Mouse (Mus musculus) kidney, postnatal 25 days (tissue): ENCODE measurements around the gene Nasp.
"Not testable (repeated sequence)": the region's sequence is repeated elsewhere in the genome, so short reads cannot be mapped to it uniquely, and the experiment has no call there.

Source experiments
- DNase-seq, 2 experiments: peaks; one replicate each; pipeline ENCODE4 v3.0.0; 2021; ENCODE audit warnings: mixed read lengths in 2 of 2

Nasp gene

DNA sequence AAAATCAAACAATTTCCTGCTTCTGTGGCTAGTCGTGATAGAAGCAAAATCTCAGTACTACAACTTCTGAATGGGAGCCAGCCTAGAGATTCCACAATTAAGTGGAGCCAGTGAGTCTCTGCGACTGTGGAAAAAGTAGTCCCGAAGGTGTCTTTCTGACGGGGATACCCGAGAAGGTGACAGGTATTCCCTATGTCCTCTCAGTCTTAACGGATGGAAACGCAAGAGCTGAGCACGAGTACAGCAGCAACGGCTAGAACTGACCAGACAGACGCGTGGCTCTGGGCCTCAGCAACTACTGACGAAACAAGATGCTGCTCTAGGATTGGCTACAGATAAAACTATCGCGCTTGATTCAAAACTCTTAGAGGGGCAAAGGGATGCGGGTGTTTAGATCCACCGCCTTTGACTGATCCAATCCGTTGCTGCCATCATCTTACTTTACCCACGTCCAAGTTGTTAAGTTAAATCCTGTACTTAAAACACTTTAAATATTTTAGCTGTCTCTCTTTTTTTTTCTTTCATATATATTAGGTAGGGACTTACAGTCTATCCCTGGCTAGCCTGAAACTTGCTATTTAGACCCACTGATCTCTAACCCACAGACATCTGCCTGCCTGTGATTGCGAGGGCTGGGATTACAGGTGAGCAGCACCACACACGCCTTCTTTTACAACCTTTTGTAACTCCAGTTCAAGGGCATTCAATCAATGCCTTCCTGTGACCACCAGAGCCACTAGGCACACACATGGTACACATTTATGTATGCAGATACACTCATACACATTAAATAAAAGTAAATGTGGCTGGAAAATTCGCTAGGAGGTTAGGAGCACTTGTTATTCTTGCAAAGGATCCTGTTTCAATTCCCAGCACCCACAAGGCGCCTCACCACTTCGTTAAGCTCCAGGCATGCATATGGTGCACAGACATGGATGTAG, at the start of gene Nasp:
Gene Nasp (minus strand): TSS at position 220 of the 941 bp plus-strand sequence.
- DNase-seq: peak; percentile 84 to 88

DNA sequence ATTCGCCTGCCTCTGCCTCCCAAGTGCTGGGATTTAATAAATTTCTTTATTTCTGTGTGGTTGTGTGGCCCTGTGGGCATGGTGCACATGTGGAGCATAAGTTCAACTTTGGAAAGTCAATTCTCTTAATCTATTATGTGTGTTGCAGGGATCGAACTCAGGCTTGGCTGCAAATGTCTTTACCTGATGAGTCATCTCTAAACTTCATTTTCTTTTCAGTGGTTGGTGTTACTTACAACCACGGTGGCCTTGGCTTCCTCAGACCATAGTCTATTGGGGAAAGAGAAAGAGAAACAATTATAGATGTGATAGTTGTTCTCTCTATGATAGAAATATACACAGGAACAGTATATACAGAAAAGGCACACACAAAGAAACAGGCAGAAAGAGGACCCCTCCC, 48.3 kb upstream of the Nasp start:
- DNase-seq: no peak

DNA sequence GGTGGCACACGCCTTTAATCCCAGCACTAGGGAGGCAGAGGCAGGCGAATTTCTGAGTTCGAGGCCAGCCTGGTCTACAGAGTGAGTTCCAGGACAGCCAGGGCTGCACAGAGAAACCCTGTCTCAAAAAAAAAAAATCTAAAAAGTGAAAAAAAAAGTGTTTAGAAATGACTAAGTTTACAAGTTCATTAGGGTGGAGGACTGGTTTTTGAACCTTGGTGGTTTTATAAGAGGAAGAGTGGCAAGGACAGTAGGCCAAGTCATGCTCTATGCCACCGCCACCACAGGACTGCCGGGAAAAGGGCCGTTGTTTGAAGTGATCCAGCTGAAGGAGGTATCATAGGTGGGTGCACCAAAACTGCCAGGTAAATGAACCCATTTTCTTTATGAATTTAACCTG, 47.0 kb upstream of the Nasp start:
- DNase-seq: not testable (repeated sequence)

DNA sequence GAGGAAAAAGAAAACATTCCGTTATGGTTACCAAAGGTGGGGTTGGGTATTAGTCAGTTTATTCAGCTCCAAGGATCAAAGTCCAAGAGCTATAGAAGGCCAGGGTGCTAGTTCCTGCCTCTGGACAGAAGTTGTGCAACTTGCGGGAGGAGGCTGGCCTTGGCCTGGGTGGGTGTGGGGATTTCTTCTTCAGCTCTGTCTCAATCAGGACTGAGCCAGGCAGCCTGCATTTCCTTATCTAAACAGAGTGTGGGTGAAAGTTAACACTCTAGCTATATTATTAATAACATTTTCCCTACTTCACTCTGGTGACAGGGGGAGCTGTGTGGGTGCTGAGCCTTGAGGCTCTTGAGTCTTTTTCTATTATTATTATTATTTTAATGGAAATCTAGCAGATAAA, 45.0 kb upstream of the Nasp start:
- peak; percentile 36 to 79 for DNase-seq

DNA sequence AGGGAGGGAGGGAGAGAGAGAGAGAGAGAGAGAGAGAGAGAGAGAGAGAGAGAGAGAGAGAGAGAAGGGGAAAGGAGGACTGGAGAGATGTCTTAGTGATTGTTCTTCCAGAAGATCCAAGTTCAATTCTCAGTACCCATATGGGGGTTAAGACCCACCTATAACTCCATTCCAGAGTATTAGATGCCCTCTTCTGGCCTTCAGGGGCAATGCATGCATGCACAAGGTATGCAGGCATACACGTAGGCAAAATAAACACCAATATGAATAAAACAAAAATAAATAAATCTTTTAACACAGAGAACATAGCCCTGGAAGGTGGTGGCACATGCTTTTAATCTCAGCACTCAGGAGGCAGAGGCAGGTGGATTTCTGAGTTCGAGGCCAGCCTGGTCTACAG, 41.5 kb upstream of the Nasp start:
- DNase-seq: peak; percentile 57 to 59

DNA sequence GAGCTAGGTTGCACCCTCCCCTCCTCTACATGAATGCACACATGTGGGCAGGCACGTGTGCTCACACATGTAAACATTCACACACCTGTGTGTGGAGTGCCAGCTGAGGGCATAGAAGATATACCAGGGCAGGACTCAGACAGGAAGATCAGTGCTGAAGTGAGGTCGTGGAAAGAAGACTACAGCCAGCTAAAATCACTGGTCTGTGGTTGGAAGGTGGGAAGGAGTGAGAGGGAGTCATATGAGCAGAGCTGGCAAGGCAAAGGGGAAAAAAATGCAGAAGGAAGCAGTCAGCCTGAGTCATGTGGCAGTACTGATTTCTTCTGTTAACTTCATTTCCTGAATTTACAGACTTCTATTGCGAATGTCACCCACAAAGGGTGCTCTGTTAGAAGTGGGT, 40.4 kb upstream of the Nasp start:
- DNase-seq: peak; percentile 25 to 64

DNA sequence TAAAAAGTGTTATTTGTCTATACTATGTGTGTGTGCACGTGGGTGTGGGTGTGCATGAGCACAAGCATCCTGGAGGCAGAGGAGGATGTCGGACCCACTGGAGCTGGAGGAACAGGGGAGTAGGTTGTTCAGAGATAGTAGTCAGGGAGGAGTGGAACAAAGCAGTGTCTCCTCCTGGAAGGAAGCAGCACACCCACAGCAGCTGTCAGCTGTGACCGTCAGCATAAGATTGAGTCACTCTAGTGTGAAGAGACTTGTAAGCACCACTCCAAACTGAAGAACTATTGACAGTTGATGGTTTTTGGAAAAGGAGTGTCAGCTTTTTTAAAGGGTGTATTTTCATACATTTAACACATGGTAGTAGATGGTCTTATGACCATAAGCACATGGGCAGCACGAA, 38.9 kb upstream of the Nasp start:
- no peak for DNase-seq

DNA sequence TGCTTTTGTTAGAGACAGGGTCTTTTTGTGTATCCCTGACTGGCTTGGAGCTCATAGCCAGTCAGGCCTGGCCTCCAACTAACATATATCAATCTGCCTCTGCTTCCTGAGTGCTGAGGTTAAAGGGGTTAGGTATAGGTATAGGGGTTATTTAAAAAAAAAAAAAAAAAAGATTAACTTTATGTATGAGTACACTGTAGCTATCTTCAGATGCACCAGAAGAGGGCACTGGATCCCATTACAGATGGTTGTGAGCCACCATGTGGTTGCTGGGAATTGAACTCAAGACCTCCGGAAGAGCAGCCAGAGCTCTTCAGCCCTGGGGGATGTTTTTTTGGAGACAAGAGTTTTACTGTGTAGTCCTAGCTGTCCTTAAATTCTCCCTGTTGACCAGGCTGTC, 34.3 kb upstream of the Nasp start:
- no peak for DNase-seq

DNA sequence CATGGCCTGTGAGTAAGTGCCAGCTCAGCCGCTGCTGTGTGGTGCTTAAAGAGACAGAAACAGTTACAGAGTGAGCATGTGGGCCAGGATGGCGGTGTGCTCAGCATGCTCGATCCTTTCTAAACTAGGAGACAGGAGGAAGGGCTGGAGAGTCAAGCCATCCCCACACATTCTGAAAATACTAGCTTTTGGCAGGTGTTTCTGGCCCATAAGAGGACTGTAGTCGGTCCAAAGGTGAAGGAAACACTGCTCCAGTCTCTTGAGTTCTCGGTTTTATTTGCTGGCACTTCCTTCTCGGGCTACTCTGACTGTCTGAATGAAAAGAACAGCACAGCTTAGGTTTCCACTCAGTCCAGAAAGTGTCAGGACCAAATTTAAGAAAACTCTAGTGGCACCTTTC, 33.1 kb upstream of the Nasp start:
- peak; percentile 29 to 59 for DNase-seq

DNA sequence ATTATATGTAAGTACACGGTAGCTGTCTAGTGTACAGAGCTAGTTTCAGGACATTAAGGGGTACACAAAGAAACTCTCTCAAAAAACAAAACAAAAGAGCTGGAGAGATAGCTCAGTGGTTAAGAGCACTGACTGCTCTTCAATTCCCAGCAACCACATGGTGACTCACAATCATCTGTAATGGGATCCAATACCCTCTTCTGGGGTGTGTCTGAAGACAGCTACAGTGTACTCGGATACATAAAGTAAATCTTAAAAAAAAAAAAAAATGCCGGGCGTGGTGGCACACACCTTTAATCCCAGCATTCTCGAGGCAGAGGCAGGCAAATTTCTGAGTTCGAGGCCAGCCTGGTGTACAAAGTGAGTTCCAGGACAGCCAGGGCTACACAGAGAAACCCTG, 32.2 kb upstream of the Nasp start:
- DNase-seq: not testable (repeated sequence)

DNA sequence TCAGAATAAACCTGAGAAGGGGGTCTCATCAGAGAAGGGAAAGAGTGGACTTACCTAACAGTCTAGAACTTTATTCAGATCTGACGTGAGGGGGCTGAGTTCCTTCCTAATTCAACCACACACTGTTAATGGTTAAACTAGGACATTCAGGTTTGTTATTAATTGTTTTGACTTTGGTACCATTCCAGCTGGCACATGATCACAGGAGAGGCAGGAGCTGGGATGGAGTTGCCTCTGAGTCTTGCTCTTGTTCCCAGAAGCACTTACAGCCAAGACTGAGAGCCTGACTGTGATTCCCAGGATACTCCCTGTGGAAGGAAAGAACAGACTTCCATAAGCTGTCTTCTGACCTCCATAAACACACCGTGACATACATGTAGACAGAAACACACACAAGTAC, 31.7 kb upstream of the Nasp start:
- peak; percentile 77 to 80 for DNase-seq

DNA sequence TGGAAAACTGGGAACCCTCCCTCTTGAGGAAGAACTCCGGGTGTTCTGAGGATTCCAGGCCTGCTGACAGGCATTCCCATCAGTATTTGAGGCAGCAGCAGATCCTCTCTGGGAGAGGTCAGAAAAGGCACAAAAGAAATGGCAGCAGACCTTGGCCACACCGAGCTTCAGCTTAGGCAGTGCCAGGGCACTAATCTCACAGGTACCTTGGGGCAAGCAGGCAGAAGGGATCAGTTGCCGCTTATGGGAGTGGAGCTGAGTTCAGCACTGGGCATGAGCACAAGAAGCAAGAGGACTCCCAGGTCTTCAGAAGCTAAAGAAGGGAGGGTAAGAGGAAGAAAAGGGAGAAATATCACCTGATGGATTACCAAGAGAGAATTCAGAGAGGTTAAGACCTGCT, 30.2 kb upstream of the Nasp start:
- DNase-seq: peak in 1 of 2 experiments; percentile 52

DNA sequence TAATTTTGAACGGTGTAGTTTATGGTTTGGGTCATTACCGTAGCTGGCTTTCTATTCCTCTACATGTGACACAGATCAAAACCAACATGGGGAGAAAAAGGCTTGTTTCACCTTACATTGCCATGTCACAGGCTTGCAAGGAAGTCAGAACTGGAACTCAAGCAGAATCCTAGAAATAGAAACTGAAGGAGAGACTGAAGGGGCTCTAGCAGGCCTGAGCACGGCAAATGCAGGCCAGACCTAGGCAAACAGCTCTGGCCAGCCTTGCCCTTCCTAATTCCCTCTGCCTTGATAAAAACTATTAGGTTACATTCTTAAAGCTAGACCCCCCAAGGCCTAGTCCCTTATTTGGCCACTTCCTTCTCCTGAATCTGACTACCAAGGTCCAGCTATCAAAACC, 27.9 kb upstream of the Nasp start:
- DNase-seq: no peak

DNA sequence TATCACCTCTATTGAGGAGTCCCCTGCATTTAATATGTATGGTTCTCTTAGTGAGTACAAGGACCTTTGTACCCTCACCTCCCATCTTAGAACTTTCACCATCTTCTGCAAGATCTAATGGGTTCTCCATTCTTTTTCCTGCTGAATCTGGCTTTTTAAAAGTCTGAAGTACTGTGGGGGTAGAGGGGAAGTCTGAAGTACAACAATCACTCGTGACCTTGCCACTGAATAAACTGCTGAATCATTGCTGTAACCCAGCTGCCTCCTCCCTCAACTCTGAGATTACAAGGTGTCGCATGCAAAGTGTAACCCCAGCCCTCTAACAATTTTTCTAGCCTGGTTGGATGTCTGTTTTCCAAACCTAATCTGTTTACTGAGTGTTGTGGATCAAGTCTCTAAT, 27.4 kb upstream of the Nasp start:
- DNase-seq: peak; percentile 62 to 79

DNA sequence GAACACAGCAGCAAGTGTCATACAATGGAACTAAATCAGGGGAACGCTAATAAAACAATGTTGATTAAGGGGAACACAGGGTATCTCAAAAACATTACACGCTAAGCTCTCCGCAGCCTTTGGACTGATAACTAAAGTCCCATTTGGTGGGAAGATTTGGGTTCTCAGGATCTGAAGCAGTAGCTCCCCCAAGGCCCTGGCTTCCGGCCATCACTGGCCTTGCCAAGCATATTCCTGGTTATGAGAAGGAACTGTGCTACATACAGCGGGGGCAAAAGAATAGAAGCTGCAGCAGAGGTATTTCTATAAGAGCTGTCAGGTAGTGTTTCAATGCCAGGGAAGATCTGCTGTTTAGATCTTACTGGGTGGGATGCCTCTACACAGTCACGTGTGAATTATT, 25.5 kb upstream of the Nasp start:
- peak; percentile 71 to 82 for DNase-seq

DNA sequence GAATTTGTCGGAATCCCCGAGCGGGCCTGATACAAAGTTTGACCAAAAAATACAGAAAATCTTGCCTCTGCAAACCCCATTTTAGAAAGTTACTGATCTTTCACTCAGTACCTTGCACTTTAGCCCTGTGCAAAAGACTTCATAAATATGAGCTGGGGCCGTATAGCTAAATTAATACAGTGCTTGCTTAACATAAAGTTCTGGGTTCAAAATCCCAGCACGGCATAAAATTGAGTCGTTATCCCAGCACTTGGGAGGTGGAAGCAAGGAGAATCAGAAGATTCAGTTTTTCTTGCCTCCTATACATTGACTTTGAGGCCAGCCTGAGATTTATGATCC, 24.0 kb upstream of the Nasp start:
- no peak for DNase-seq

DNA sequence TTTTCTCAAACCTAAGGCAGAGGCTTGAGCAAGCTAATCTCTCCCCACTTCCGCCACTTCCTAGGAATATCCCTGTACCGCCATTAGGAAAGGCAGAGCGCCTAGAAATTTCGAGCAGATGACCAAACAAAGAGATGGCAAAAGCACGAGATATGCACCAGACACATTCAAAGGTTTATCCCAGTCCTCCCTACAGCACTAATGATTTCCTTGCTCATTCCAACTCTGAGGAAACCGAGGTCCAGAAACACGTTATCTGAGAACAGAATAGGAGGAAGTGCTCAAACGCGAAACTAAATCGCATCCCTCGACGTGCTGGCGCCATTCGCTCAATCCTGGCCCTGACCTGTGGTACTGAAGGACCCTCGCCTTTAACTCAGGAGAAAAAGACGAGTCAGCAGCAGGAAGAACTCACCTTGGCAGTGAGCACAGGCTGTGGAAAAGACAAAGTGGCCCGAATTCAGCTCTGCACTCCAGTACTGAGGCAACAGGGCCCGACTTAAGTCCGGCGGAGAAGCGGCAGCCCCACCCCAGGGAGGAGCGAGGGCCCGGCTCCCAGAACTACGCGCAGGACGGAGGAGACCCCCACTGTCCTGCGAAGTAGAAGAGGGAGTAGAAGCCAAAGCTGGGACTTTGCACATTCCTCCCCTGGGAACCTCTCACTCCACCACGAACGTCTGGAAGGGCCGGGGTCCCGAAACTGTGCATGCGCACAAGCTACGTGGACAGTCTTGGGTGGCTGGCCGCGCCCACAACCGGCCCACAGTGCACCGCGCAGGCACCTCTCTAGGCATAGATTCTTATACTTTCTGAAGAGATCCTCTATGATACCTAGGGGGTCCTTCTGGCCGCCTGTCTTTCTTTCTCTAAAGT, 23.4 kb upstream of the Nasp start, which contains the start of gene Akr1a1:
Gene Akr1a1 (minus strand): TSS at position 757 of the 873 bp plus-strand sequence.
- DNase-seq: peak; percentile 94 to 96

DNA sequence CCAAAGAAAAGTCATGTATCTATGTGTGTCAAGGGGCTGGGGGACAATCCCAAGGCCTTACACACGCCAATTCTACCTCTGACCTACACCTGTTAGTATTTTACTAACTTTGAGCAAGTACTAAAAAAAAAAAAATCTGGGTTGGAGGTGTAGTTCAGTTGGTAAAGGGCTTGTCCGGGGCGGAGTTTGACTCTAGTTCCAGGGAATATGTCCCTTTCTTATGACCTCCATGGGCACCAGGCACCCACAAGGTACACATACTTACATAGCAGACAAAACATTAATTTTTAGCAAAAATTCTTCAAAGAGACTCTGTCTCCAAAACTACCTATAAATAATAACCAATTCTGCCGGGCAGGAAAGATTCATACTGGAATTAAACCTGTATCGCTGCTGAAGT, 22.6 kb upstream of the Nasp start:
- peak; percentile 33 to 57 for DNase-seq

DNA sequence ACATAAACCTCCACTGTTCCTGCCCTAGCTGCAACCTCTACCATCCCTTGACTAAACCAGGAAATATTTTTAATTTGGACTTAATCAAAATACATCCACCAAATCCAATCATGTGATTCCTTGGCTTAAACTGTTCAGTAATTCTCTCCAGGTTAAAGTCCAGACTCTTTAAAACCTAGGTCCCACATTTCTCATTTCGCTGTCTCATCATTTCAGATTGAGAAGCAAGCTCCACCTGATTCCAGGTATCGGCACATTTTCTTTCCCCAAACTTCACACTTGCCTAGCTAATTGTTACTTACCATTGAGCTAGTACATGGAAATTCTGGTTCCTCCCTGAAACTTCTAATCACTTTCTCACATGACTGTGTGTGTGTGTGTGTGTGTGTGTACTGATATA, 21.7 kb upstream of the Nasp start:
- no peak for DNase-seq

DNA sequence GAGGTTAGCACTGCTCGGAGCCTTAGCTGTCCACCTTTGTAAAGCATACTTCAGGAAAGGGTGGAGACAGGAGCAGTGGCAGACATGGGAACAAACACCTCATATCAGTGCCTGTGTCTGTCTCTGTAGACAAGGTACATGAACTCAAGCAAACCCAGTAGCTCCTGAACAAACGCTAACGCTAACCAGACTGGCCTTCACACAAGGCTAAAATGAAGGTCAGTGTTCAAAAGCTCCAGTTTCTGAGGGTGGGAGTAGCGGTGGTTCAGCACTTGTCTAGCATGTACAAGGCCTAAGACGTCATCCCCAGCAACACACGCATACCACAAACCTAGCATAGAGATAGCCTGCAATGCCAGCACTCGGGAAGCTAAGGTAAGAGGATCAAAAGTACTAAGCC, 17.9 kb upstream of the Nasp start:
- DNase-seq: no peak

DNA sequence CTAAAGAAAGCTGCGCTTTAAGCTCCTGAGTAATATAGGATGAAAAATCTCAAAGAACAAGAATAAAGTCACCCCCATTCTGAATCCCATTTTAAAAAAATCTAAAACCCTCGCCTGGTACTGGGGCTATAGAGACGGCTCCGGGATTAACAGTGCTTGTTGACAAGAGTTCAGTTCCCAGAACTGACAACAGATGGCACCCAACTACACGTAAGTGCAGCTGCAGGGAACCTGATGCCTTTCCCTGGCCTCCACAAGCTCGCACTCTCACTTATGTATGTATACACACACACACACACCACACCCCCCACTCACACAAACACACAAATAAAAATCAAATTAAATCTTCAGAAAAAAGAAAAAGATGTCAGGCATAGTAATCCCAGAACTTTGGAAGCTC, 16.6 kb upstream of the Nasp start:
- DNase-seq: peak; percentile 54 to 63

DNA sequence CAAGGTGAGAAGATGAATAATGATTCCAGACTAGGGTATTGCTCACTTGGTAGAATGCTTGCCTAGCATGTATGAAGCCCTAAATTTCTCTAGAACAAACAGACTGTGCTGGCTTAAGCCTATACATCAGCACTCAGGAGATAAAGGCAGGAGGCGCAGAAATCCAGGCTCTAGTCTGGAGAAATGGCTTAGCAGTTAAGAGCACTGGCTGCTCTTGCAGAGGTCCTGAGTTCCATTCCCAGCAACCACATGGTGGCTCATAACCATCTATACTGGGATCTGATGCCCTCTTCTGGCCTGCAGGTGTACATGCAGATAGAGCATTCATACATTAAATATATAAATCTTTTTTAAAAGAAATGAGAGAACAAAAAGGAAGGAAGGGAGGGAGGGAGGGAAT, 14.3 kb upstream of the Nasp start:
- no peak for DNase-seq

DNA sequence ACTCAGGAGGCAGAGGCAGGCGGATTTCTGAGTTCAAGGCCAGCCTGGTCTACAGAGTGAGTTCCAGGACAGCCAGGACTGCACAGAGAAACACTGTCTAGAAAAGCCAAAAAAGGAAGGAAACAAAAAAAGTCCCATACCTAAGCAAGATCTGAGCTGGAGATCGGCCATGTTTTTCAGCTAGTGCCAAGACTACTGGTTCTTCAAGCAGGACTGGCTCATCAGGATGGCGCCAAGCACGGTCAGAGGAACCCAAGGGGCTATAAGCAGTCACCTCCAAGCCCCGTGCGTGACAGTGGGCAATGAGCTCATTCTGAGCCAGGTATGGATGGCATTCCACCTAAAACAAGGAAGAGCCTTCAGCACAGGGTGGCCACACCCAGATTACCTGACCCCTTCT, 11.1 kb upstream of the Nasp start:
- peak in 1 of 2 experiments; percentile 44 for DNase-seq

DNA sequence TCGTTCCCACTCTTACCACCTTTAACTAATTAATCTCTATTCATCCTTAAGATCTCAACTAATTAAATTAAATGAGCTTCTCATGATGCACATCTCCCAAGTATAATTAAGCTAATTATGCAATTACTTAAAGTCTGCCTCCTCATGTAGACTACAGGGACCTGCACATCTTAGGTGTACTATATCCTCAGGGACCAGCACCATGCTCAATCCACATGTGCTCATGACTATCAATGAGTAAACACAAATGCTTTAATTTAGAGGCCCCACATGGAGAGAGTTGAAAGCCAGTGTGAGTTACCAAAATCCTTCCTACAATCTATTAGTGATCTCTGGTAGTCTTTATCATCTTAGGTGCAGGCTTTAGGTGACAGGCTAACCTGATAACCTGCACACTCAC, 7.5 kb upstream of the Nasp start:
- DNase-seq: no peak
